Mouse (Mus musculus) spleen, embryonic (tissue): ENCODE data around the gene BC049730.

ENCODE experiments used
- CTCF ChIA-PET: fragments of 350-600 bp; sonication (Branson Sonifier 250); formaldehyde crosslinking; loops from one replicate; lab custom pipeline; 2022; lab: Charles Lee

The BC049730 gene

DNA sequence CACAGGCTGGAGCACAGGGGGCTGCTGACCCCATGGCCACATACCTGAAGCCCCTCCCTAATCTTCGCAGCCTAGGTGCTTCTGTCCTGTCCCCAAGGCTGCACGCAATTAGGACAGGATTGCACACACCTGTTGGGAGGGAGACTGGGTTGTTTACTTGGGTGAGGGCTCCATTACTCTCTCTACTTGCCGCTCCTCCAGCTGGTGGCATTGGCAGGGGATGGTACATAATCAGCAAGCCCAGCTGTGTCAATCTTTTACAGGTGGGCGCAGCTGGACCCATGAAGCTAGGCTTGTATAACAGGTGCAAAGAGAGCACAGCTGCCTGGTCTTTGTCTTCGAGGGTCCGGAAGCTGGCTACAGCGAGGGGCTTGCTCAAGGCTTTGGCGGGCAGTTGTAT is 53.5 kb downstream of the BC049730 start:
- CTCF ChIA-PET, result no interaction called here
